Mouse (Mus musculus): ENCODE data around the gene Srm. TPM values are rescaled to one million over a fixed set of nuclear protein-coding genes. Genes with fewer than 3 reads are reported as not detected.

The Srm gene
- polyA plus RNA-seq, 1 experiment from 2014 or later = 194 TPM

DNA sequence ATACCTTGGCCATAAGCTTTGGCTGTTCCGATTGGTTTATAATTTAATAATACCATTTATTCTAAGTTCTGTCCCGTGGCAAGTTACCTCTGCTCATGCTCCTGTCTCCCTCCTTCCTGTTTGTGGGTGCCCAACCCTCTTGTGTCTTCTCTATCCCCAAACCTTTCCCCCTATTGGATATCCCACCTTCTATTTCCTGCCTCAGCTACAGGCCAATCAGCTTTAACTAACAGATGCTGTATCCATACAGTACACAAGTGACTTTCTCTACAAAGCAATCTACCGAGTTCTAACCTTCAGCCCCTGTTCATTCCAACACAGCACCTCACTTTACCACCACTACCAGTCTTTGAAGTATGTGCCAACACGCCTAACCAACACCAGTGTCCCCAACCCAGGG lies 32.3 kb downstream of the Srm start:
- no peak overlapping the region for H3K4me2 ChIP-seq (ENCODE audit: low read depth)
- 88% methylated on average over 4 of the region's 4 CpGs for WGBS
- no peak overlapping the region for H3K4me3 ChIP-seq (ENCODE audit: low read depth, low read length)
- peaks cover 38% of the 10 kb centered on the region for H3K36me3 ChIP-seq (ENCODE audit: control insufficient read depth, insufficient read depth, low read length)
- H3K9me3 ChIP-seq (ENCODE audit: control insufficient read depth, low read length) = no peaks in the 10 kb centered on the region
- peaks cover 8% of the 10 kb centered on the region; the same call in 1 of the 2 replicates for H3K4me1 ChIP-seq (ENCODE audit: control insufficient read depth, insufficient read depth, low read length)
- DNase-seq (ENCODE audit: low spot score) (no peak), ATAC-seq (ENCODE audit: insufficient read depth, low FRiP score, low TSS enrichment) (no peak)
- no peak overlapping the region for H3K9ac ChIP-seq (ENCODE audit: low read length)
- H3K27ac ChIP-seq (ENCODE audit: low read depth, low read length) = no peak overlapping the region
- H3K27me3 ChIP-seq (ENCODE audit: control insufficient read depth, insufficient read depth, low read length) = no peaks in the 10 kb centered on the region

GRCm38 (mm10) chr4:148625010-148625409 lies 33.7 kb downstream of the Srm start:
- Histone ChIP-seq H3K27ac (ENCODE audit: low read depth, low read length) (no peak overlapping the region), H3K36me3 (ENCODE audit: control insufficient read depth, insufficient read depth, low read length) (peaks cover 28% of the 10 kb centered on the region), H3K4me2 (ENCODE audit: low read depth) (peak overlapping the region; percentile 94), H3K9me3 (ENCODE audit: control insufficient read depth, low read length) (no peaks in the 10 kb centered on the region), H3K4me3 (ENCODE audit: low read depth, low read length) (peak overlapping the region; percentile 84; the same call in 1 of the 2 replicates), H3K27me3 (ENCODE audit: control insufficient read depth, insufficient read depth, low read length) (no peaks in the 10 kb centered on the region), H3K9ac (ENCODE audit: low read length) (no peak overlapping the region), H3K4me1 (ENCODE audit: control insufficient read depth, insufficient read depth, low read length) (peaks cover 8% of the 10 kb centered on the region; the same call in 1 of the 2 replicates)
- DNase-seq (ENCODE audit: low spot score) (no peak), ATAC-seq (ENCODE audit: insufficient read depth, low FRiP score, low TSS enrichment) (no peak)
- WGBS = 88% methylated on average over 10 of the region's 10 CpGs

DNA sequence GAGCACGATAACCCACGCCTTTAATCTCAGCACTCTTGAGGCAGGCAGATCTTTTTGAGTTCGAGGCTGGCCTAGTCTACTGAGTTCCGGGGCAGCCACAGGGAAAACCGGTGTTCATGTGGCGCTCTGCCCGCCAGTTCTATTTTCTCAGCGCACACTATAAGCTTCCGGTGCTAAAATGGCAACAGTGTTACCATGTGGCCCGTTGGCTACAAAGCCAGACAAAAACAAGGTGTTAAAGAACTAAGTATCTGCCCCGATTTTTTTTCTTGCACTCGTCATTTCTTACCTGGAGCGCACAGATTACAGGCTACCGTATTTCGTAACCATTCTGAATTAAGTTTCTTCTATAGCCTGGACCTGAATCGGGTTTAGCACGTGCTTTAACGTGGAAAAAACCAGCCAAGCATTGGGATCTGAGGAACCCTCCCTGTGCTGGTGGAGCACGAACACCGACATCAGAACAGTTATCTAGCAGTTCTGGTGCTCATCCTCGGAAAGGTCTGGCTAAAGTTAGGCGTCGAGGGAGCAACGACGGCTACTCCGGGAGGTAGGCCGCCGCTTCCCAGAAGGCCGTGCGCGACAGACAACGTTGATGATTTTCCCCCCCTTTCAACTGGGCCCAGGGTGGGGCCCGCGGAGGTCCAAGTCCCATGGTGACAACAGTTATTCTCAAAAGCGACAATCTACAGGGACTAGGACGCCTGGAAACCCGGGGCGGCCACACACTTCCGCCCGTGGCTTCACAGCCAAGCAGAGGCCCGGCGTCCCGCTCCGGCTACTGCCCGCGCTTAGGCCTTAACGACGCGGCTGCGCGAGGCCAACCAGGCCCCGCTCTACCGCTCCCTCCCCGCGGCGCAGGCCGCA lies 34.7 kb downstream of the Srm start:
- ATAC-seq (ENCODE audit: insufficient read depth, low FRiP score, low TSS enrichment) (peak; percentile 54), DNase-seq (ENCODE audit: low spot score) (peak; percentile 31)
- H3K4me3 ChIP-seq (ENCODE audit: low read depth, low read length) = peak overlapping the region; percentile 84
- H3K9ac ChIP-seq (ENCODE audit: low read length) = peak overlapping the region; percentile 100
- H3K4me2 ChIP-seq (ENCODE audit: low read depth) = peak overlapping the region; percentile 94
- H3K9me3 ChIP-seq (ENCODE audit: control insufficient read depth, low read length) = no peaks in the 10 kb centered on the region
- H3K36me3 ChIP-seq (ENCODE audit: control insufficient read depth, insufficient read depth, low read length) = peaks cover 24% of the 10 kb centered on the region
- WGBS = 1% methylated on average over 57 of the region's 57 CpGs
- H3K27ac ChIP-seq (ENCODE audit: low read depth, low read length) = peak overlapping the region; percentile 94
- peaks cover 8% of the 10 kb centered on the region; the same call in 1 of the 2 replicates for H3K4me1 ChIP-seq (ENCODE audit: control insufficient read depth, insufficient read depth, low read length)
- no peaks in the 10 kb centered on the region for H3K27me3 ChIP-seq (ENCODE audit: control insufficient read depth, insufficient read depth, low read length)

DNA sequence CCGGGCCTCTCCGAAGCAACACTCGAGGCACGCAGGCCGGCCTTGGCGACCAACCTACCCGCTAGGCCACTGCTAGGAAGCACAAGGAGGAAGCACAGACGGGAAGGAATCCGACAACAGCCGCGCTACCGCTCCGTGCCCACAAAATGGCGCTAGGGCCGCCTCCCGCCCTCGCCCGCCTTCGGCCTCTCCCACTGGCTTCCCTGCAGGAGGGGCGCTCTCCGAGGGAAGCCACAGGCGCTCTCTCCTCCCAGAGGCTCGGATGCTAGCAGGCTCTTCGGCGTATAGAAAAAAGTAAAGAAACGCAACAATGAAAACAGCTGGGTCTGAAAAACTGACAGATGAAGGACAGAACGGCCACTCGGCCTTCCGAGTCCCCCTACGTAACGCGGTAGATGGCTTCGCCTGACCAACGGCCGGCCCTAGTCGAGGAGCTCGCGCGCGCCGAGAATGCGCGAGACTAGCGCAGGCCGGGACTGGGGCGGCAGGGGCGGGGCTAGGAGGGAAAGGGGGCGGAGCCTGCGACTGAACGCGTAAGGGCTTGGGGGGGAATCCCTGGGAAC lies 35.4 kb downstream of the Srm start, which contains the start of gene Tardbp:
TSS of gene Tardbp (minus strand) at position 397 of the 563 bp plus-strand sequence.
- peak within 1 kb of the TSS; percentile 94 for H3K4me2 ChIP-seq (ENCODE audit: low read depth)
- peak within 1 kb of the TSS; percentile 100 for H3K9ac ChIP-seq (ENCODE audit: low read length)
- H3K27ac ChIP-seq (ENCODE audit: low read depth, low read length) = peak within 1 kb of the TSS; percentile 94
- DNase-seq (ENCODE audit: low spot score) (peak; percentile 98), ATAC-seq (ENCODE audit: insufficient read depth, low FRiP score, low TSS enrichment) (peak; percentile 96)
- H3K4me3 ChIP-seq (ENCODE audit: low read depth, low read length) = peak within 1 kb of the TSS; percentile 84
- H3K36me3 ChIP-seq (ENCODE audit: control insufficient read depth, insufficient read depth, low read length) = peaks cover 24% of the 10 kb centered on the region
- H3K9me3 ChIP-seq (ENCODE audit: control insufficient read depth, low read length) = no peaks in the 10 kb centered on the region
- H3K4me1 ChIP-seq (ENCODE audit: control insufficient read depth, insufficient read depth, low read length) = peaks cover 8% of the 10 kb centered on the region; the same call in 1 of the 2 replicates
- WGBS = under 1% methylated on average over 50 of the region's 51 CpGs
- no peaks in the 10 kb centered on the region for H3K27me3 ChIP-seq (ENCODE audit: control insufficient read depth, insufficient read depth, low read length)

- Histone ChIP-seq H3K9ac (ENCODE audit: low read length) (peak overlapping the region; percentile 12), H3K4me2 (ENCODE audit: low read depth) (peak overlapping the region; percentile 94), H3K4me1 (ENCODE audit: control insufficient read depth, insufficient read depth, low read length) (peaks cover 8% of the 10 kb centered on the region; the same call in 1 of the 2 replicates), H3K36me3 (ENCODE audit: control insufficient read depth, insufficient read depth, low read length) (peaks cover 19% of the 10 kb centered on the region), H3K9me3 (ENCODE audit: control insufficient read depth, low read length) (no peaks in the 10 kb centered on the region), H3K4me3 (ENCODE audit: low read depth, low read length) (peak overlapping the region; percentile 84), H3K27ac (ENCODE audit: low read depth, low read length) (no peak overlapping the region), H3K27me3 (ENCODE audit: control insufficient read depth, insufficient read depth, low read length) (no peaks in the 10 kb centered on the region)
- peak; percentile 22 for ATAC-seq (ENCODE audit: insufficient read depth, low FRiP score, low TSS enrichment)
- DNase-seq (ENCODE audit: low spot score) = no peak
- WGBS = 67% methylated on average over 3 of the region's 3 CpGs
Observed at GRCm38 (mm10) chr4:148627246-148627645, 35.9 kb downstream of the Srm start.

GRCm38 (mm10) chr4:148632013-148632692 lies 40.9 kb downstream of the Srm start:
- ATAC-seq (ENCODE audit: insufficient read depth, low FRiP score, low TSS enrichment) (no peak), DNase-seq (ENCODE audit: low spot score) (no peak)
- no peak overlapping the region for H3K27ac ChIP-seq (ENCODE audit: low read depth, low read length)
- H3K9me3 ChIP-seq (ENCODE audit: control insufficient read depth, low read length) = no peaks in the 10 kb centered on the region
- no peak overlapping the region for H3K4me3 ChIP-seq (ENCODE audit: low read depth, low read length)
- H3K4me2 ChIP-seq (ENCODE audit: low read depth) = no peak overlapping the region
- H3K27me3 ChIP-seq (ENCODE audit: control insufficient read depth, insufficient read depth, low read length) = no peaks in the 10 kb centered on the region
- H3K9ac ChIP-seq (ENCODE audit: low read length) = no peak overlapping the region
- H3K4me1 ChIP-seq (ENCODE audit: control insufficient read depth, insufficient read depth, low read length) = peaks cover 2% of the 10 kb centered on the region; the same call in 1 of the 2 replicates
- WGBS = 81% methylated on average over 3 of the region's 3 CpGs
- no peaks in the 10 kb centered on the region for H3K36me3 ChIP-seq (ENCODE audit: control insufficient read depth, insufficient read depth, low read length)

DNA sequence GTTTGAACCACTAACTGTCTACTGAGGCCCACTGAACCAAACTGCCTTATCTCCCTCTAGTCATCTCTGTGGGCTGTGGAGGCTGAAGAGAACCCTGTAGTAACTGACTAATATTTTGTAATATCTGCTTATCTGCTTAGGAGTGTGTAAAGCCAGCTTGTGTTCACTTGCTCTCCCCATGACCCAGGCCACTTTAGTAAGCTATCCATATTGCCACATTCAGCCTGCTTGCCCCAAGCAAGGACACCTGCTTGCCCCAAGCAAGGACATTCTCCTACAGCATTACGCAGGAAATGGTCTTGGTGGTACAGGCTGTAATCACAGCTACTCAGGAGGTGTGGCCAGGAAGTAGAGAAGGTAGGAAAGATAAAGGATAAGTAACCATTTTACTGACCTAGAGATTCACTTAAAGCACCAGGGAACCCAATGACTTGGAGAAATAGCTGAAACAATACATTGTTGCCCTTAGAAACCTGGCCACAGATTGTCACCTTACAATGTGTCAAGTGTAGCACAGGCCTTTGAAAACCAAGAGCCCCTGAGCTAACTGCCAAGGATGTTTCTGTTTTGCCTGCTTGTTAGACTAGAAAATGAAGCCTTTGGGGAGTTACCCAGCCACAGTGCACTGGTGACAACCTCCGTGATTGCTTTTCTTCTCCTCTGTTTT lies 42.2 kb downstream of the Srm start:
- Histone ChIP-seq H3K27ac (ENCODE audit: low read depth, low read length) (no peak overlapping the region), H3K4me3 (ENCODE audit: low read depth, low read length) (no peak overlapping the region), H3K27me3 (ENCODE audit: control insufficient read depth, insufficient read depth, low read length) (no peaks in the 10 kb centered on the region), H3K4me2 (ENCODE audit: low read depth) (no peak overlapping the region), H3K4me1 (ENCODE audit: control insufficient read depth, insufficient read depth, low read length) (no peaks in the 10 kb centered on the region), H3K36me3 (ENCODE audit: control insufficient read depth, insufficient read depth, low read length) (no peaks in the 10 kb centered on the region), H3K9me3 (ENCODE audit: control insufficient read depth, low read length) (no peaks in the 10 kb centered on the region), H3K9ac (ENCODE audit: low read length) (no peak overlapping the region)
- ATAC-seq (ENCODE audit: insufficient read depth, low FRiP score, low TSS enrichment) (no peak), DNase-seq (ENCODE audit: low spot score) (no peak)
- 69% methylated on average over 2 of the region's 2 CpGs for WGBS

GRCm38 (mm10) chr4:148635309-148635708 lies 44.0 kb downstream of the Srm start:
- ATAC-seq (ENCODE audit: insufficient read depth, low FRiP score, low TSS enrichment) = no peak
- Histone ChIP-seq H3K36me3 (ENCODE audit: control insufficient read depth, insufficient read depth, low read length) (no peaks in the 10 kb centered on the region), H3K9me3 (ENCODE audit: control insufficient read depth, low read length) (no peaks in the 10 kb centered on the region), H3K9ac (ENCODE audit: low read length) (no peak overlapping the region), H3K27me3 (ENCODE audit: control insufficient read depth, insufficient read depth, low read length) (no peaks in the 10 kb centered on the region), H3K4me1 (ENCODE audit: control insufficient read depth, insufficient read depth, low read length) (no peaks in the 10 kb centered on the region), H3K4me3 (ENCODE audit: low read depth, low read length) (no peak overlapping the region), H3K4me2 (ENCODE audit: low read depth) (no peak overlapping the region), H3K27ac (ENCODE audit: low read depth, low read length) (no peak overlapping the region)
- WGBS = 75% methylated on average over 2 of the region's 2 CpGs
- DNase-seq (ENCODE audit: low spot score) = no peak
